Mouse (Mus musculus): ENCODE measurements around the gene Lfng. TPM values are rescaled to one million over a fixed set of nuclear protein-coding genes. Genes with fewer than 3 reads are reported as not detected.

The Lfng gene
- polyA plus RNA-seq, 1 experiment from 2014 or later, result 3.5 TPM

GRCm38 (mm10) chr5:140571201-140571600 is 35.9 kb upstream of the Lfng start:
- H3K27ac ChIP-seq (replicated peaks), result no peak overlapping the region
- 71% methylated on average over 4 of the region's 4 CpGs for WGBS

GRCm38 (mm10) chr5:140571673-140572072 is 35.4 kb upstream of the Lfng start:
- ATAC-seq (ENCODE audit: extremely low read depth, insufficient number of reproducible peaks, low FRiP score, low TSS enrichment), result no peak
- Histone ChIP-seq H3K36me3 (no peaks in the 10 kb centered on the region), H3K4me1 (peaks cover 9% of the 10 kb centered on the region), H3K27me3 (replicated peaks) (no peaks in the 10 kb centered on the region), H3K9me3 (no peaks in the 10 kb centered on the region), H3K9ac (no peak overlapping the region), H3K4me3 (no peak overlapping the region), H3K4me2 (no peak overlapping the region), H3K27ac (replicated peaks) (no peak overlapping the region)
- 37% methylated on average over 10 of the region's 10 CpGs for WGBS

More at GRCm38 (mm10) chr5:140571201-140571600, 35.9 kb upstream of the Lfng start:
- Histone ChIP-seq H3K36me3 (no peaks in the 10 kb centered on the region), H3K27me3 (replicated peaks) (no peaks in the 10 kb centered on the region), H3K4me3 (no peak overlapping the region), H3K9ac (no peak overlapping the region), H3K4me2 (no peak overlapping the region), H3K4me1 (peaks cover 9% of the 10 kb centered on the region), H3K9me3 (no peaks in the 10 kb centered on the region)
- no peak for ATAC-seq (ENCODE audit: extremely low read depth, insufficient number of reproducible peaks, low FRiP score, low TSS enrichment)

GRCm38 (mm10) chr5:140572611-140573010 is 34.5 kb upstream of the Lfng start:
- WGBS, result 60% methylated on average over 6 of the region's 6 CpGs
- no peak overlapping the region for H3K4me2 ChIP-seq
- H3K9ac ChIP-seq, result no peak overlapping the region
- no peak for ATAC-seq (ENCODE audit: extremely low read depth, insufficient number of reproducible peaks, low FRiP score, low TSS enrichment)
- no peaks in the 10 kb centered on the region for H3K9me3 ChIP-seq
- peaks cover 9% of the 10 kb centered on the region for H3K4me1 ChIP-seq
- H3K4me3 ChIP-seq, result no peak overlapping the region
- H3K27ac ChIP-seq (replicated peaks), result no peak overlapping the region
- no peaks in the 10 kb centered on the region for H3K27me3 ChIP-seq (replicated peaks)
- no peaks in the 10 kb centered on the region for H3K36me3 ChIP-seq

- no peak overlapping the region for H3K4me2 ChIP-seq
- H3K9me3 ChIP-seq, result no peaks in the 10 kb centered on the region
- H3K9ac ChIP-seq, result no peak overlapping the region
- 36% methylated on average over 5 of the region's 5 CpGs for WGBS
- no peak overlapping the region for H3K27ac ChIP-seq (replicated peaks)
- peaks cover 22% of the 10 kb centered on the region; the same call in 1 of the 2 replicates for H3K27me3 ChIP-seq (replicated peaks)
- no peak overlapping the region for H3K4me3 ChIP-seq
- H3K4me1 ChIP-seq, result peaks cover 15% of the 10 kb centered on the region
- no peaks in the 10 kb centered on the region for H3K36me3 ChIP-seq
- no peak for ATAC-seq (ENCODE audit: extremely low read depth, insufficient number of reproducible peaks, low FRiP score, low TSS enrichment)
Measured at GRCm38 (mm10) chr5:140575381-140575866, 31.7 kb upstream of the Lfng start.

GRCm38 (mm10) chr5:140579221-140579620 is 27.9 kb upstream of the Lfng start:
- no peak for ATAC-seq (ENCODE audit: extremely low read depth, insufficient number of reproducible peaks, low FRiP score, low TSS enrichment)

GRCm38 (mm10) chr5:140579771-140580170 is 27.3 kb upstream of the Lfng start:
- Histone ChIP-seq H3K36me3 (no peaks in the 10 kb centered on the region), H3K4me1 (peaks cover 19% of the 10 kb centered on the region), H3K27ac (replicated peaks) (no peak overlapping the region), H3K4me3 (no peak overlapping the region), H3K9ac (no peak overlapping the region), H3K9me3 (no peaks in the 10 kb centered on the region), H3K4me2 (no peak overlapping the region), H3K27me3 (replicated peaks) (peaks cover 35% of the 10 kb centered on the region)
- no peak for ATAC-seq (ENCODE audit: extremely low read depth, insufficient number of reproducible peaks, low FRiP score, low TSS enrichment)
- WGBS, result 25% methylated on average over 6 of the region's 6 CpGs

More at GRCm38 (mm10) chr5:140579221-140579620, 27.9 kb upstream of the Lfng start:
- H3K9ac ChIP-seq, result 0 out of 2 replicates have a peak overlapping the region, but pooled peaks have one; percentile 24
- H3K4me1 ChIP-seq, result peaks cover 19% of the 10 kb centered on the region
- H3K9me3 ChIP-seq, result no peaks in the 10 kb centered on the region
- 38% methylated on average over 9 of the region's 9 CpGs for WGBS
- no peak overlapping the region for H3K4me2 ChIP-seq
- no peaks in the 10 kb centered on the region for H3K36me3 ChIP-seq
- H3K27ac ChIP-seq (replicated peaks), result no peak overlapping the region
- peaks cover 35% of the 10 kb centered on the region for H3K27me3 ChIP-seq (replicated peaks)
- H3K4me3 ChIP-seq, result no peak overlapping the region

GRCm38 (mm10) chr5:140581569-140581968 is 25.6 kb upstream of the Lfng start:
- Histone ChIP-seq H3K4me3 (no peak overlapping the region), H3K9me3 (no peaks in the 10 kb centered on the region), H3K36me3 (no peaks in the 10 kb centered on the region), H3K4me1 (peaks cover 14% of the 10 kb centered on the region; the same call in 1 of the 2 replicates), H3K27me3 (replicated peaks) (peaks cover 35% of the 10 kb centered on the region), H3K4me2 (no peak overlapping the region), H3K27ac (replicated peaks) (no peak overlapping the region), H3K9ac (no peak overlapping the region)
- ATAC-seq (ENCODE audit: extremely low read depth, insufficient number of reproducible peaks, low FRiP score, low TSS enrichment), result no peak
- WGBS, result 6% methylated on average over 5 of the region's 5 CpGs

GRCm38 (mm10) chr5:140582995-140583731 is 24.0 kb upstream of the Lfng start:
- WGBS, result 31% methylated on average over 8 of the region's 8 CpGs
- no peak for ATAC-seq (ENCODE audit: extremely low read depth, insufficient number of reproducible peaks, low FRiP score, low TSS enrichment)
- peaks cover 14% of the 10 kb centered on the region; the same call in 1 of the 2 replicates for H3K4me1 ChIP-seq

GRCm38 (mm10) chr5:140583732-140584368 is 23.3 kb upstream of the Lfng start:
- Histone ChIP-seq H3K4me2 (no peak overlapping the region), H3K4me1 (peaks cover 14% of the 10 kb centered on the region; the same call in 1 of the 2 replicates), H3K4me3 (no peak overlapping the region), H3K27ac (replicated peaks) (no peak overlapping the region), H3K27me3 (replicated peaks) (peaks cover 27% of the 10 kb centered on the region), H3K9me3 (no peaks in the 10 kb centered on the region), H3K9ac (no peak overlapping the region), H3K36me3 (no peaks in the 10 kb centered on the region)
- WGBS, result 52% methylated on average over 6 of the region's 6 CpGs
- no peak for ATAC-seq (ENCODE audit: extremely low read depth, insufficient number of reproducible peaks, low FRiP score, low TSS enrichment)

More at GRCm38 (mm10) chr5:140582995-140583731, 24.0 kb upstream of the Lfng start:
- no peaks in the 10 kb centered on the region for H3K9me3 ChIP-seq
- H3K27me3 ChIP-seq (replicated peaks), result peaks cover 34% of the 10 kb centered on the region
- no peak overlapping the region for H3K4me3 ChIP-seq
- no peak overlapping the region for H3K9ac ChIP-seq
- no peak overlapping the region for H3K27ac ChIP-seq (replicated peaks)
- H3K4me2 ChIP-seq, result no peak overlapping the region
- H3K36me3 ChIP-seq, result no peaks in the 10 kb centered on the region

- Histone ChIP-seq H3K4me1 (no peaks in the 10 kb centered on the region), H3K36me3 (no peaks in the 10 kb centered on the region)
Measured at GRCm38 (mm10) chr5:140589082-140589774, 17.9 kb upstream of the Lfng start.

GRCm38 (mm10) chr5:140594846-140595245 is 12.3 kb upstream of the Lfng start:
- H3K4me1 ChIP-seq, result peaks cover 8% of the 10 kb centered on the region
- H3K9ac ChIP-seq, result no peak overlapping the region
- H3K4me2 ChIP-seq, result no peak overlapping the region
- H3K36me3 ChIP-seq, result no peaks in the 10 kb centered on the region
- ATAC-seq (ENCODE audit: extremely low read depth, insufficient number of reproducible peaks, low FRiP score, low TSS enrichment), result no peak
- peaks cover 13% of the 10 kb centered on the region for H3K27me3 ChIP-seq (replicated peaks)
- 74% methylated on average over 5 of the region's 5 CpGs for WGBS
- H3K27ac ChIP-seq (replicated peaks), result no peak overlapping the region
- H3K4me3 ChIP-seq, result no peak overlapping the region
- no peaks in the 10 kb centered on the region for H3K9me3 ChIP-seq

More at GRCm38 (mm10) chr5:140589082-140589774, 17.9 kb upstream of the Lfng start:
- H3K4me2 ChIP-seq, result no peak overlapping the region
- H3K9me3 ChIP-seq, result no peaks in the 10 kb centered on the region
- WGBS, result 77% methylated on average over 16 of the region's 16 CpGs
- H3K27me3 ChIP-seq (replicated peaks), result peaks cover 6% of the 10 kb centered on the region; the same call in 1 of the 2 replicates
- H3K27ac ChIP-seq (replicated peaks), result no peak overlapping the region
- no peak overlapping the region for H3K9ac ChIP-seq
- no peak overlapping the region for H3K4me3 ChIP-seq
- ATAC-seq (ENCODE audit: extremely low read depth, insufficient number of reproducible peaks, low FRiP score, low TSS enrichment), result no peak

Measured in heart, embryonic 13.5 days (tissue).